Mouse (Mus musculus) liver, embryonic 14.5 days (tissue): ENCODE results near the gene Fam166a. TPM values are rescaled to one million over a fixed set of nuclear protein-coding genes. Genes with fewer than 3 reads are reported as not detected.

ENCODE experiments used
- ATAC-seq: fragments of 200-750 bp; cut with Nextera tagmentation; 2 replicates; pipeline ENCODE4 v1.8.0; 2017; ENCODE audit warnings: moderate number of reproducible peaks, mild to moderate bottlenecking, moderate library complexity; ENCODE audit not compliant: insufficient read depth
- DNase-seq, 3 experiments: peaks; one replicate each; pipeline ENCODE4 v3.0.0-alpha.2; 2012 to 2013; ENCODE audit warnings: low read depth in 3 of 3, low spot score in 3 of 3
- H3K27ac ChIP-seq: fragments of 300-500 bp; sonication (generic); 2 replicates; pipeline ENCODE4 v1.5.1; 2014; ENCODE audit warnings: moderate library complexity, mild to moderate bottlenecking, control low read depth, inconsistent platforms
- H3K27me3 ChIP-seq: fragments of 300-500 bp; sonication (generic); 2 replicates; pipeline ENCODE4 v1.6.1; 2014; ENCODE audit warnings: mild to moderate bottlenecking, low read length, moderate library complexity; ENCODE audit not compliant: control insufficient read depth, insufficient read depth
- H3K36me3 ChIP-seq: fragments of 300-500 bp; sonication (generic); replicated peaks from 2 replicates; pipeline ENCODE4 v1.6.1; 2014; ENCODE audit warnings: low read depth; ENCODE audit not compliant: control insufficient read depth, insufficient read depth
- H3K4me1 ChIP-seq, 2 experiments: fragments of 200-500 bp in 1 of 2; fragments of 300-500 bp in 1 of 2; sonication (generic) in 1 of 2; replicated peaks; 2 replicates each; pipeline ENCODE4 v1.6.1; 2012 to 2014; ENCODE audit warnings: antibody characterized with exemption in 1 of 2, inconsistent platforms in 1 of 2, low read length in 1 of 2; ENCODE audit not compliant: control insufficient read depth in 2 of 2, insufficient read depth in 2 of 2
- H3K4me2 ChIP-seq: fragments of 300-500 bp; sonication (generic); 2 replicates; pipeline ENCODE4 v1.6.1; 2014; ENCODE audit warnings: low read depth, mild to moderate bottlenecking, control low read depth, moderate library complexity
- H3K4me3 ChIP-seq, 2 experiments: fragments of 200-500 bp in 1 of 2; fragments of 300-500 bp in 1 of 2; sonication (generic) in 1 of 2; 2 replicates each; pipeline ENCODE4 v1.5.1; 2012 to 2014; ENCODE audit warnings: low read depth in 2 of 2, low read length in 2 of 2, mild to moderate bottlenecking in 2 of 2, control low read depth in 1 of 2, inconsistent platforms in 1 of 2, moderate library complexity in 1 of 2; ENCODE audit not compliant: insufficient read depth in 1 of 2
- H3K9ac ChIP-seq: fragments of 300-500 bp; sonication (generic); replicated peaks from 2 replicates; pipeline ENCODE4 v1.6.1; 2014; ENCODE audit warnings: mild to moderate bottlenecking, control low read depth, moderate library complexity
- H3K9me3 ChIP-seq: fragments of 300-500 bp; sonication (generic); 2 replicates; pipeline ENCODE4 v1.6.1; 2016; ENCODE audit warnings: low read length, mixed read lengths; ENCODE audit not compliant: control insufficient read depth
- CTCF ChIP-seq: IDR thresholded peaks from 2 replicates; pipeline ENCODE4 v1.5.1; 2016; ENCODE audit warnings: antibody characterized with exemption, low read depth, control low read depth
- EP300 ChIP-seq: IDR thresholded peaks from 2 replicates; pipeline ENCODE4 v1.6.1; 2016; ENCODE audit warnings: antibody characterized with exemption, low read depth
- WGBS: fragments of 180-500 bp; shearing (Covaris S2); extraction: QIAGEN DNeasy Blood & Tissue Kit; methylation state at CpG from one replicate; pipeline ENCODE4 v1.1.7; 2014; ENCODE audit not compliant: insufficient replicate concordance; 5-methylcytosine and 5-hydroxymethylcytosine counted together
- polyA plus RNA-seq, 2 experiments: library from polyadenylated mRNA; depleted of rRNA in 1 of 2; stranded (reverse) in 1 of 2; unstranded in 1 of 2; fragments of >200 nt; fragmentation: Nextera tagmentation in 1 of 2; extraction: Ambion mirVana in 1 of 2; gene quantifications; 2 replicates each; pipeline versions ENCODE4 v1.2.1 to v1.2.3; 2012 to 2014

Fam166a gene
- polyA plus RNA-seq, 2 experiments = 0.04 to 0.96 TPM

DNA sequence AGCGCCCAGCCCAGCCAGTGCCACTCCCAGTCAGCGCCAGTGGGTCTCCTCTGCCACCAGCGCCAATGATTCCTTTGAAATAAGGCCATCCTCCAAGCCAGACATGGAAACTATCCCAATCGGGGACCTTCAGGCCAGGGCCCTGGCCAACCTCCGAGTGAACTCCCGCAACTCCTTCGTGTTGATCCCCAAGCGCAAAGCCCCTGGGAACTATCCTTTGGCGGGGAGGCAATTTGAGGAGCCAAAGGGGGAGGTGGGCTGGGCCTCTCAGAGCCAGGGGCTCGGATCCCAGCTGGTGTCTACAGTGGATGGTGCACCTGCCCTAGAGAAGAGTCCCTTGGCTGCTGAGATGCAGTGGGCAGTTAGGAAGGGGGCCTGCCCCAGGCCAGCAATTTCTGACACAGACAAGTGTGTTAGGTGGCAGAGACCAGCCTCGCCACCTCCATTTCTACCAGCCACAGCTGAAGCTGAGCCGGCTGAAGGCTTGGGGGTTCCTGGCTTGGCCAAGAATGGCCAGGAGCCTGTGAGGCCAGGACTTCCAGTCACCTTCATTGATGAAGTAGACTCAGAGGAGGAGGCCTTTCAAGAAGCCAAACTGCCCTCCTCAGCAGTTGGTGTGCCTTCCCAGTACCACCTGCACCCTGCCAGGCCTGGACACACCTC lies 45.2 kb downstream of the Fam166a start:
- Histone ChIP-seq H3K4me2 (peak overlapping the region; percentile 99), H3K9me3 (no peaks in the 10 kb centered on the region), H3K4me1 (peaks cover 13 to 35% of the 10 kb centered on the region in 2 experiments), H3K9ac (peak overlapping the region; percentile 76), H3K27me3 (no peaks in the 10 kb centered on the region), H3K36me3 (no peaks in the 10 kb centered on the region), H3K27ac (no peak overlapping the region), H3K4me3 (peak overlapping the region; percentile 53 to 81)
- ATAC-seq = no peak
- 30% methylated on average over 12 of the region's 12 CpGs for WGBS
- no peak for DNase-seq
- TF ChIP-seq EP300 = no peak
- no peak for TF ChIP-seq CTCF

DNA sequence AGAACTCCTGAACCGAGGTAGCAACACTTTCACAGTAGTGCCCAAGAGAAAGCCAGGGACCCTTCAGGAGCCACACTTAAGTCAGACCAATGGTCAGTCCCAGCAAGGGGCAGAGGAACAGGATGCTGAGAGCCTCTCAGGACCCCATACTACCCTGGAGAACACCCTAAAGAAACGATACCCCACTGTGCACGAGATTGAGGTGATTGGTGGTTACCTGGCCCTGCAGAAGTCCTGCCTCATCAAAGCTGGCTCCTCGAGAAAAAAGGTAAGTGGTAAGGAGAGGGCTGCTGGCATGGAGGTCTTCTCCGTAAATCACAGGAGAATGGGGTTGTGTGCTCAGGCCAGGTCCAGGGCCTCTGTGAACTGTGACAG lies 45.7 kb downstream of the Fam166a start:
- DNase-seq (no peak), ATAC-seq (no peak)
- TF ChIP-seq CTCF (no peak), EP300 (no peak)
- no peak overlapping the region for H3K4me3 ChIP-seq
- H3K36me3 ChIP-seq = peaks cover 4% of the 10 kb centered on the region; the same call in 1 of the 2 replicates
- H3K9me3 ChIP-seq = no peaks in the 10 kb centered on the region
- H3K4me1 ChIP-seq = peaks cover 13 to 35% of the 10 kb centered on the region in 2 experiments
- H3K4me2 ChIP-seq = peak overlapping the region; percentile 99
- no peaks in the 10 kb centered on the region for H3K27me3 ChIP-seq
- H3K9ac ChIP-seq = no peak overlapping the region
- H3K27ac ChIP-seq = no peak overlapping the region
- WGBS = 63% methylated on average over 5 of the region's 5 CpGs

DNA sequence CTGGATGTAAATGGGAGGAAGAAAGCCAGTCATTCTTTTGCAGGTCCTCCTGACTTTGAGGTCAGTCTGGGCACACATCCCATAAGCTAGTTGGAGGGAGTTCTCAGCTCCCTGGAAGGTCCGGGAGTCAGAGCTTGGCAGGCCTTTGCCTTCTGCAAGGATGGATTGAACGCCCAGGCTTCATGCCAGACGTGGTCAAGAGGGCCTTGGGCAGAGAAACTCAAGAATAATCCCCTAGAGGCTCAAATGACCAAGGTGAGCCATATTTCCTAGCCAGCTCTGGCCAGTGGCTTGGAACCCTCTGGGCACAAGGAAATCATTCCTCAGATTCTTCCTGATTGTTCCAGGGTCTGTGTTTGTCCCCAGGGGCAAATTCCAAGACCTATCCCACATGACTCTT lies 46.3 kb downstream of the Fam166a start:
- H3K9me3 ChIP-seq = no peaks in the 10 kb centered on the region
- no peaks in the 10 kb centered on the region for H3K27me3 ChIP-seq
- H3K4me1 ChIP-seq = peaks cover 13 to 35% of the 10 kb centered on the region in 2 experiments
- ATAC-seq (no peak), DNase-seq (no peak)
- TF ChIP-seq CTCF (no peak), EP300 (no peak)
- 63% methylated on average over 3 of the region's 3 CpGs for WGBS
- no peak overlapping the region for H3K9ac ChIP-seq
- no peak overlapping the region for H3K27ac ChIP-seq
- no peak overlapping the region for H3K4me3 ChIP-seq
- H3K4me2 ChIP-seq = peak overlapping the region; percentile 99
- peaks cover 9% of the 10 kb centered on the region for H3K36me3 ChIP-seq

DNA sequence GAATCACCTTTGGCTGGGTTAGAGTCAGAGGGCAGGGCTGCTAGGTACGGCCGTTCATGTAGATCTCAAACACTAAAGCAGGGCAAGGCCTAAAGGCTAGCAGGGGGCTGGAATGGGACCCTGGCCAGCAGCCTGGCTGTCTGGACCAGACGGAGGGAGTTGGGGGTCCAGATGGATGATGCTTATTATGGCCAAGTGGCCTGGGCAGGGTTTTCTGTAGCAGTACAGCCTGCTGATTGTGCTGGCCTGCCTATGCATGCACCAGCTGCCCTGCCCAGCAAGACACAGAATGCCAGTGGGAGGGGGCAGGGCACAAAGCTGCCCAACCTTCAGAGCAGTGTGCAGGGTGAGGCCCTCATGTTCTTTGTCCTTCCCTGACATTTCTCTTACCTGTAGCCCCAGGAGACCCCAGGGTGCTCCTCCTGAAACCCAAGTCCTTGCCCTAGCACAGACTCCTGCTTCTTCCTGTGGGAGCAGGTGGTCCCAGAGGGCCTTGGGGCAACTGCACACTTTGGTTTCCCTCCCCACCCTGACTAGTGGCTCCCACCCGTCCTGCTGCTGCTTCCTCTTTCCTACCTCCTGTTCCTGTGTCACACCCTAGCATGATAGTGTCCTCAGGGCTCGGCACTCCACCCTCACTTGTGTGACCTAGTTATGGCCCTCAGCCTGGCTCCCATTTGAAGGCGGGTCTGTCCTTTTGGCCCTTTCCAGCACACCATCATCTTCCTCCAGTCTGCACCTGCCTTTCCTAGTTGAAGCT lies 47.5 kb downstream of the Fam166a start:
- Histone ChIP-seq H3K9me3 (no peaks in the 10 kb centered on the region), H3K27me3 (no peaks in the 10 kb centered on the region), H3K4me3 (peak overlapping the region; percentile 7 to 8; a peak in 1 of 4 replicates), H3K36me3 (peaks cover 15% of the 10 kb centered on the region), H3K9ac (peak overlapping the region; percentile 36), H3K27ac (no peak overlapping the region), H3K4me1 (peaks cover 17 to 40% of the 10 kb centered on the region in 2 experiments), H3K4me2 (peak overlapping the region; percentile 54)
- WGBS = 43% methylated on average over 6 of the region's 6 CpGs
- DNase-seq (no peak), ATAC-seq (no peak)
- no peak for TF ChIP-seq CTCF
- no peak for TF ChIP-seq EP300

DNA sequence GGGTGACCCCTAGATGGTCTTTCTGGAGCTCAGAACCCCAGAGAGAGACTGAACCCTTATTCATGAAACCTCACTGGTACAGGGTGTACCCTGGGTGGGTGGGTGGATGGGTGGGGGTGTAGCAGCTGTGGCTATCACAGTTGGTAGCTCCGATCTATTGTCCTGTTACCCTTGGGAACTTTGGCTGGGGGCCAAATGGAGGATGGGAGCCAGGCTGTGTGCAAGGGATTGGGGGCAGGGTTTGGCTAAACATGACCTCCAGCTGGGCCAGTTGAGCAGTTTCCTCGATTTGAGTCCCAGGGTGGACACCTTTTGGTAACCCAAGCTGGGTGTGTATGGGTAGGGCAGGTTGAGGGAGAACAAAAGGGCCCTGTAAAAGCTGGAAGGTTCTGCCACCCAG lies 48.2 kb downstream of the Fam166a start:
- Histone ChIP-seq H3K9me3 (no peaks in the 10 kb centered on the region), H3K27ac (no peak overlapping the region), H3K27me3 (no peaks in the 10 kb centered on the region), H3K4me1 (peaks cover 17 to 42% of the 10 kb centered on the region in 2 experiments), H3K36me3 (peaks cover 15% of the 10 kb centered on the region), H3K4me3 (no peak overlapping the region), H3K4me2 (peak overlapping the region; percentile 54), H3K9ac (no peak overlapping the region)
- ATAC-seq (no peak), DNase-seq (no peak)
- WGBS = 44% methylated on average over 2 of the region's 2 CpGs
- TF ChIP-seq EP300 (no peak), CTCF (no peak)
